Mouse (Mus musculus) embryo, embryonic 11.5 days (tissue): Measurements from ENCODE around the gene Srcap.

Experiments used
- DNase-seq: peaks from one replicate; pipeline ENCODE4 v3.0.0-alpha.2; 2012; ENCODE audit warnings: low read depth, low spot score

Srcap gene

DNA sequence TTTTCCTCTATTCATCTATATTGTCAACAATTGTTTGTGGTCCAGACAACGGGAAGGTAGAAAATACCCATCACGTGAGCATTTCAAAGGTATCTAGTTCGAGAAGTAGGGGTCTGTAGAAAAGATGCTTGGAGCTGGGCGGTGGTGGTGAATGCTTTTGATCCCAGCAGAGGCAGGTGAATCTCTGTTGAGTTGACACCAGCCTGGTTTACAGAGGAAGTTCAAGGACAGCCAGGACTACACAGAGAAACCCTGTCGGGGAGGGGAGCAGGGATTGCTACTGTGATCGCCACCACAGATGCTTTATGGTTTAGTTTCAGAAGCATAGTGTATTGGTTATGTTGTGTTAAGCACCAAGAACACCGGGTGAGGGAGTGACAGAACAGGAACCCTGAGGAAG, 62.3 kb downstream of the Srcap start:
- DNase-seq, result no peak

DNA sequence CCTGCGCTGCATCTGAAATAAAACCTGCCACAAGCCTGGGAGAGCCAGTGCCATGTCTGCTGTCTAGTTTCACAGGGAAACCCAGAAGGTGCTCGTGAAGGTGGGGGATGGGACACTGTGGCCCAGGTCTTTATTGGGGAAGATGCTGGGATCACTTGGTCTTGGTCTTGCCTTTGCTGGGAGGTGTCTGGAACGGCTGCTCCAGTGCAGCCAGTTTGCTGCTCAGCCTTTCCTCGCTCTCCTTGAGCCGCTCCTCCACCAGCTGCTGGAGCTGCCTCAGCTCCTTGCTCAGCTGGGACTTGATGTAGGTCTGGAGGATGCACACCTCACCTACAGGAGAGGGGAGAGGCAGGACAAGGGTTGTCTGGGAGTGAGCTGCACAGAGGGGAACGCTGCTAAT, 71.5 kb downstream of the Srcap start:
- DNase-seq, result no peak

DNA sequence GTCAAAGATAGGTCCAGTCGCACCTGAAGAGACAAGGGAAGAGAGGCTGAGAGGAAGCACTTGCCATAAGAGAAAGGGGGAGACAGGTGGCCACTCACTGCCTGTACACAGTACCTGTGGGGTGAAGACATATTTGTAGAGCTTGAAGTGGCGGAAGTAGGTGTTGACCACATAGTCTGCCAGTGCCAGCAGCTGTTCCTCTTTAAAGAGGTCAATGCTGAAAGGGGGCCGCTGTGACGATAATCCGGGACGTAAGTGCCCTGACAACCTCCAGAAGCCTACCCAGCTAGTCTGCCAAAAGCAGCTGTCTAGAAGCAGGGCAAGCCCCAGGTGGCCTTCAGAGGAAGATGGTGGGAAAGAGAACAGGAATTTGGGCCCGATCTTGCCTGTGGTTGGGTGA, 73.2 kb downstream of the Srcap start:
- no peak for DNase-seq

DNA sequence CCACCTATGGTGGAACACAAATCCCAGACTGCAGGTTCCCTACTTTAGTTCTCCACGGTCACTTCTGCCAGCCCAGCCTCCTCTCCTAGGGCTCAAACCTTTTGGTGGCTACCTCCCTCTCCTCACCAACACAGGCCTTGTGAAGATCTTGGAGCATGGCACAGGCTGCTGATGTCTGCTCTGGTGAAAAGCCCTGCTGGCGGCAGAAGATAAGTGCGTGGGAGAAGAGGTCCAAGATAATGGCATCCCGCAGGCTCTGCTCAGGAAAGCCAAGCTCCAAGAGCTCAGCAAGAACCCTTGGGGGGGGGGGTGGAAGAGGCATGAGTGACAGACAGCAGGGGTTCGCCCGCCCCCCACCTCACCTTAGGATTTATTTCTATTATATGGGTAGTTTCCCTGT, 74.4 kb downstream of the Srcap start:
- no peak for DNase-seq

DNA sequence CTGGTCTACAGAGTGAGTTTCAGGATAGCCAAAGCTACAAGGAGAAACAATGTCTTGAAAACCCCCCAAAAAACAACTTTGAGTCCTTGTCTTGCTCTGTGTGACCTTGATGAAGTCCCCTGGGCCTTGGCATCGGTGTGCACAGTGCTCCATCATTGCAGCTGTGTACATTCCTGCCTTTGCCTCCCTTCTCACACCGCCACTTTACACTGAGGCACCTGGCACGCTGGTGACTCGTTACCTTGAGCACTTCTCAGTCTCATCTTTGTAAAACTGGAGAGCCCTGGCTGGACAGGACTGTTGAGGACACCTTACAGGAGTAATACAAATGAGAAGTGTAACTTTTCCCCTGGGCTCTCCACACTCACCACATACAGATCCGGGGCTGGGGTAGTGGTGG, 75.4 kb downstream of the Srcap start:
- DNase-seq, result no peak

DNA sequence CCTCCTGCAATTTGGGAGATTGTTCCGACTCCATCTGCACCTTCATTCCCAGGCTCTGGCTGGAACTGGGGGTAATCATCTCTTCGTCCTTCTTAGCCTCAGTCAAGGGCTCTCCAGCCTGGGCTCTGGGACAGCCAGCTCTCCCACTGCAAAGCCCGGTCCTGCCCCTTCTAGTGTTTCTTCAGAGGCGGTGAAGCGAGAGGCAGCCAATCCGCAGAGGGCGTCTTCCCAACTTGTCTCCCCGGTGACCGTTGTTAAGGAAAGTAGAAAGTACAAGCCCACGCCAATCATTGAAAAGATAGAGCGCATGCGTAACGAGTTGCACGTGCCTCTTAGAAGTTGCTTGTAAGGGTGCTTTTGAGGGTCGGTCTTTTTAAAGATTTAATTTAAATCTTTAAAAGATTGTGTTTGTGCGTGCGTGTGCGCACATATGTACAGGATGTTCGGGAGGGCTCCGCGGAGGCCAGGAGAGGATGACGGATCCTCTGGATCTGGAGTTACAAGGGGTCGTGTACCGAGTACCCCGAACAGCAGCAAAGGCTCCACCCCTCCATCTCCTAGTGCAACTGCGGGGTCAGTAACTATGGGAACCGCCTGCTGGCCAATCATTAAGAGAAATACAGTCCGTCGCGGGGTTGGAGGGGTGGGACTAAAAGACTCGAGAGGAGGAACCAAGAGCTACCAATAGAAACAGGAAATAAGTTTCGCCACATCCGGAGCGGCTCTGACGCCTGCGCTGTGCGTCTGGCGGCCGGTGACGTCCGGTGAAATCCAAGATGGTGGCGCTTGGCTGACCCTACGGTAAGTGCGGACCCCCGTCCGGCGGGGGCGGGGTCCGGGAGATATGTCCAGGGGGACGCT, 76.5 kb downstream of the Srcap start, which contains the start of the genes Ccdc189 and Rnf40:
TSS of gene Ccdc189 (minus strand) at position 585 of the 861 bp plus-strand sequence.
TSS of gene Rnf40 (plus strand) at position 757 of the 861 bp plus-strand sequence.
- peak; percentile 94 for DNase-seq

DNA sequence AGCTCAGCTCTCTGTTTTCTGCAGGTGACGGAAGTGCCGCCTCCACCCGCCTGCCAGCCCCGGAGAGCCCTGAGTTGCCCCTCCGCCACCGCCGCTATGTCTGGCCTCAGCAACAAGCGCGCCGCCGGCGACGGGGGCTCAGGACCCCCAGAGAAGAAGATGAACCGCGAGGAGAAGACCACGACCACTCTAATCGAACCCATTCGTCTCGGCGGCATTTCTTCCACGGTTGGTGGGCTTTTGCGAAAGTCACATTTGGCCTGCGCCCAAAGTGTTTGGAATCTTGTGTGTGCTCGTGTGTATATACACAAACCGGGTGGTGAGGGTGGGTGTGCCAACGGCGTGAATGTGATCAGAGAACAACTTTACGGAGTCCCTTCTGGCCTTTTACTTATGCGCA, 77.1 kb downstream of the Srcap start:
- DNase-seq, result no peak

DNA sequence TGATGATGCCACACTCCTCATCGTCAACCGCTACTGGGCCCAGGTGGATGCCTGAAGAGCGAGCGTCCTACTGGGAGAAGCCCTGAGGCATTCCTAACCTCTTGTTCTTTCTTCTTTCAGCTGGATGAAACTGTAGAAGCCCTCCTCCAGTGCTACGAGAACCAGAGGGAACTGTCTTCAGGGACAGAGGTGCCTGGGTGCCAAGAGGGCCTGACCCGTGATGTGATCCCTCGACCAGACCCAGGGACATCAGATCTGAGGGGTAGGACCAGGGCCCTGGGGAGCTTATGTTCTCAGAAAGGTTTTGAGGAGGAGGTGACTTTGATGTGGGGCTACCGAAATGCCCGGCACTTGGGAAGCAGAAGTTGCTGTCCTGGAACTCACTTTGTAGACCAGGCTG, 77.9 kb downstream of the Srcap start:
- DNase-seq, result no peak

DNA sequence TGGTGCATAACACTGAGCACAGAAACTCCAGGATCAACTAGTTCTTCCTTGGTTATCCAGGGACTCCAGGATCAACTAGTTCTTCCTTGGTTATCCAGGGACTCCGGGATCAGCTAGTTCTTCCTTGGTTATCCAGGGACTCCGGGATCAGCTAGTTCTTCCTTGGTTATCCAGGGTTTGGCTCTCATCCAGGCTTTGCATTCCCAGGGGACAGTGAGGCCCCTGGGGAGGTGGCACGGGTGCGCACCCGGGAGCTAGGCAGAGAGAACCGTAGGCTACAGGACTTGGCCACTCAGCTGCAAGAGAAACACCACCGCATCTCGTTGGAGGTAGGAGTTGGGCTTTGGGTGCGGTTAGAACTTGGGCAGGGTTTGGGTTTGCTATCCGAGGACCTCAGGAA, 79.3 kb downstream of the Srcap start:
- DNase-seq, result no peak

DNA sequence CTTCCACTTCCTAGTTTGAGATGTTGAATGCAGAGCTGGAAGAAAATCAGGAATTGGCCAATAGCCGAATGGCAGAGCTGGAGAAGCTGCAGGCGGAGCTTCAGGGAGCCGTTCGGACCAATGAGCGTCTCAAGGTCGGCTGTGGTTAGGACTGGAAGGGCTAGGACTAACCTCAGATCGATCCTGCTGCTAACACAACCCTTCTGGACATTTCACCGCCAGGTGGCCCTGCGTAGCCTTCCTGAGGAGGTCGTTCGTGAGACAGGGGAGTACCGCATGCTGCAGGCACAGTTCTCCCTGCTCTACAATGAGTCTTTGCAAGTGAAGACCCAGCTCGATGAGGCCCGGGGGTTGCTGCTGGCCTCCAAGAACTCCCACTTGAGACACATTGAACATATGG, 80.8 kb downstream of the Srcap start:
- no peak for DNase-seq

DNA sequence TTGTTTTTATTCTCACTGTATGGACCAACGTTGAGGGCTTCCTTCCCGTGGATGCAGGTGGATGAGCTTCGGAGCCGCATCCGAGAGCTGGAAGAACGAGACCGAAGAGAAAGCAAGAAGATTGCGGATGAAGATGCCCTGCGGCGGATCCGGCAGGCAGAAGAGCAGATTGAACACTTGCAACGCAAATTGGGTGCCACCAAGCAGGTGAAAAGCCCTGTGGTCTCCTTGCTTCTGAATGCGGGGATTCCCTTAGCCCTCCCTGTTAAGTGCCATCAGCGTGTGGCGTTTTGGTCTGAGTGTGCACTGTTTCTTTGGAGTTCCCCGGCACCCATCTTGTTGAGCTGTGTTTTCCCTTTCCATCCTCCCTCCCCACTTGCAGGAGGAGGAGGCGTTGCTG, 85.0 kb downstream of the Srcap start:
- no peak for DNase-seq

DNA sequence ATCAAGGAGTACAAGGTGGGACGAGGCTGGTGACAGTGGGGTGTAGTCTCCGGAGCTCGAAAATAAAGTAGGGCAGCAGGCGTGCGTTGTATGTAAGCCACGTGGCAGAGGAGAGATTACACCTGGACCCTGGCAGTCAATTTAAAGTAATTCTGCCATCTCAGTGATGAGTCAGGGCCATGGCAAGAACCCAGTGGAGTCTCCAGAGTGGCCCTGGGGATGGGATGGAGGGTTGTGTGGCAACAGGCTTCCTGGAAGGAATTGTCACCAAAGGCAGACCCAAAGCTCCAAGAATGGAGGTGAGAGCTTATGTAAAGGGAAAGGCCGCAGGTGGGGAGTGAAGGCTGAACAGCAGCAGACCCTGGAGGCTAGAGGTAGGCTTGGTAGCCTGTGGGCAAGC, 88.8 kb downstream of the Srcap start:
- no peak for DNase-seq

DNA sequence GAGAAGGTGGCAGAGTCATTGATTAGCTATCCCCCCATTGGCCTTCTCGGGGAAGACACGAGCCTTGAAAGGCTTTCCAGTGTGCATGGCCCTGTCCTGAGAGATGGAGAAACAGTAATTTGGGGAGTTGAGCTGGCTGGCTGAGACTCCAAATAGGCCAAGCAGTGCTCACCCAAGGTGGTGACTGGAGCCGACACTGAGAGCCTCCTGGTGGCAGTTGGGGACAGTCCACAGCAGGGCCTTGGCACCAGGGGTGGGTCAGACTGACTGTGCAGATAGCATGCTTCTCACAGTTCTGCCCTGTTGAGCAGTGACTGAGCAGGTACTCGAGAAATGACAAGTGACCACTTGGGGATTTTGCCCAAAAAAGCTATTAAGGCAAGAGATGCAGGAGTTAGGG, 90.0 kb downstream of the Srcap start:
- no peak for DNase-seq

DNA sequence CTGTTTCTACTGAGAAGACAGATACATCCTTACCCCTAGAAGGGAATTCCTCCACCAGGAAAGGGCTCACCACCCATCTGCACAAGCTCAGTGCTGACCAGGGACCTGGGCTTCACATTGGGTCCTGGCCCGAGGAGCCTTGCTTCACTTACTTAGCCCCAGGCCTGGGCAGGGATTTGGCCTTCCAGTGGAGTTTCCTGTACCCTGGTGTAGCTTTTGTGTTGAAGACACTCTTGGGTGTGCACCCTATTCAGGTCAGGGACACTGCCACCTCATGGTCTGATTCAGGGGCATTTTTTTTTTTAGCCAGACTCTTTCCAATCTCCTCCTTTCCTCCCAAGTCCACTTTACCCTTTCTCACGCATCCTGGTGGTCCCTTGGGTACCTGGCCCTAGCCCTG, 91.1 kb downstream of the Srcap start:
- DNase-seq, result no peak

DNA sequence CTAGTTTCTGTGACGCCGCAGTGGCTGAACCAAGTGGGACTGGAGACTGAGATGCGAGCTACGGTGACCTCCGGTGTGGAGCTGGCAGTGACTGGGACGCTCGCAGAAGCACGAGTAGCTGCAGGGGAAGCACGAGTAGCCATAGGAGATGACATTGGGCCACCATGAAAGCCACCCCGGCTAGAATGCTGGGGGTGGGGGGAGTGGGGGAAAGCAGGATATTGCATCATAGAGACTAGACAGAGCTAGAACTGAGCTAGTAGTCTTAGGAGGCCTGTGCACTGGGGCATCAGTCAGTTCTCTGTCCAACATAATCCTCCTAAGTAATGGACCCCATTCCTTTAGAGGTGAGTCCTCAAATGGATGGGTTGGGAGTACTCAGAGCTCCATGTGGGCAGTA, 92.5 kb downstream of the Srcap start:
- DNase-seq, result no peak

DNA sequence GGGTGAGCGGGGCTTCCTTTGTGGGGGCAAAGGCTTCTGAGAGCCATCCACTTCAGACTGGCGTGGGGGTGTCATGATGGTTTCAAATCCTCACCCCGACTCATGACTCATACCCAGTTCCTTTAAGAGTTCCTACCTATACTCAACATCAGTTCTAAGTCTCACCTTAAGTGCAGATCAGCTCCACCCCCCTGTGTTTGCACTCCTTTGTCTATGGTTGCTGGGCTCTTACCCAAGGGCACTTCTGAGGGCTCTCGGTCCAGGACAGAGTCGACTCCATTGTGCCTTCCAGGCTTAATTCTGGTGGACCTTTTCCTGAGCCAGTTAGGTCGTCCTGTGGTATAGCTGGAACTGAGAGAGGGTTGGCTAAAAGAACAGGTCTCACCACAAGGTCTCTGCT, 95.4 kb downstream of the Srcap start:
- DNase-seq, result no peak
